Mouse (Mus musculus) midbrain, postnatal 0 days (tissue): ENCODE measurements at regions not wholly inside any gene's neighbourhood (a gene's known extent, or its start where the extent isn't known, plus 50 kb on each side); places are given as distances from the start of the nearest gene placed in this dataset.

Experiments
- ATAC-seq: fragments of 200-750 bp; cut with Nextera tagmentation; 2 replicates; pipeline ENCODE4 v1.8.0; 2017; ENCODE audit warnings: moderate number of reproducible peaks, mild to moderate bottlenecking, moderate TSS enrichment, moderate library complexity; ENCODE audit not compliant: low FRiP score
- DNase-seq: peaks from one replicate; pipeline ENCODE4 v3.0.0-alpha.2; 2015; ENCODE audit warnings: low spot score
- H3K27ac ChIP-seq: fragments of 300-500 bp; sonication (generic); 2 replicates; pipeline ENCODE4 v1.5.1; 2014; ENCODE audit warnings: low read depth, mild to moderate bottlenecking, low read length, mixed read lengths
- H3K27me3 ChIP-seq: fragments of 300-500 bp; sonication (generic); 2 replicates; pipeline ENCODE4 v1.6.1; 2014; ENCODE audit warnings: low read length, control low read depth, mixed read lengths; ENCODE audit not compliant: insufficient read depth
- H3K36me3 ChIP-seq: fragments of 300-500 bp; sonication (generic); 2 replicates; pipeline ENCODE4 v1.6.1; 2014; ENCODE audit warnings: low read length, control low read depth, mixed read lengths; ENCODE audit not compliant: insufficient read depth
- H3K4me1 ChIP-seq: fragments of 300-500 bp; sonication (generic); 2 replicates; pipeline ENCODE4 v1.6.1; 2014; ENCODE audit warnings: mild to moderate bottlenecking, control low read depth, antibody characterized with exemption, low read length, mixed read lengths; ENCODE audit not compliant: insufficient read depth
- H3K4me2 ChIP-seq: fragments of 300-500 bp; sonication (generic); 2 replicates; pipeline ENCODE4 v1.6.1; 2014; ENCODE audit warnings: low read depth, mild to moderate bottlenecking, low read length, mixed read lengths; ENCODE audit not compliant: poor library complexity, severe bottlenecking
- H3K4me3 ChIP-seq: fragments of 300-500 bp; sonication (generic); 2 replicates; pipeline ENCODE4 v1.5.1; 2014; ENCODE audit warnings: low read depth, mild to moderate bottlenecking, low read length, moderate library complexity
- H3K9ac ChIP-seq: fragments of 300-500 bp; sonication (generic); replicated peaks from 2 replicates; pipeline ENCODE4 v1.6.1; 2014; ENCODE audit warnings: mild to moderate bottlenecking, low read length, moderate library complexity, mixed read lengths; ENCODE audit not compliant: poor library complexity, severe bottlenecking
- H3K9me3 ChIP-seq: fragments of 300-500 bp; sonication (generic); 2 replicates; pipeline ENCODE4 v1.6.1; 2016; ENCODE audit warnings: low read length, control low read depth
- CTCF ChIP-seq: IDR thresholded peaks from 2 replicates; pipeline ENCODE4 v1.5.1; 2016; ENCODE audit warnings: antibody characterized with exemption, mild to moderate bottlenecking
- WGBS: fragments of 180-500 bp; shearing (Covaris S2); extraction: QIAGEN DNeasy Blood & Tissue Kit; methylation state at CpG from one replicate; pipeline ENCODE4 v1.1.7; 2014; 5-methylcytosine and 5-hydroxymethylcytosine counted together

DNA sequence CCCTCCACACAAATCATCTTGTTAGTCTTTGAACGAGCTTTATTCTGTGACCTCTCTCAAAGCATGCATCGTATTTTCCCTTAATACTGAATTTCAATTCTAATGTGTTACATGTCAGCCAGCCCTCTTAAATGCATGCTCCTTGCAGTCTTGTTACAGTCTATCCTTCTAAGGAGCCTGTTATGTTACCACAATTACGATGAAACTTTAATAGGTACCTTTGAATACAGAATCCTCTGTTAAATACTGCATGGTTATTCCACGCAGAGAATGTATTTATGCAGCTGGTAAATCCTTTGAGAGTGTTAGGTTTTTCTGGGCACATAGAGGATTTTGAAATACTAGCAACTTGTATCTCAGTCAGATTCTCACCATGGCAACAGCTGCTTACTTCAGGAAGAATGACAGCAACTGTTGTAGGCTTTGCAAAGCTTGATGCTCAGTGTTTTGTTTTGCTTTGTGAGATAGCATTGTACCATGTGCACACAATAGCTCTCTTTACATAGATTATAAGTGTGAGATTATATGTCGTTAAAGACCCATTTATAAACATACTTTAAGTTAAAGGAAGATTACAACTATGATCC lies 532.9 kb upstream of the Negr1 start:
- no peak overlapping the region for H3K4me2 ChIP-seq
- peak; percentile 50 for DNase-seq
- no peaks in the 10 kb centered on the region for H3K9me3 ChIP-seq
- no peak overlapping the region for H3K4me3 ChIP-seq
- H3K9ac ChIP-seq: no peak overlapping the region
- TF ChIP-seq CTCF: no peak
- ATAC-seq: 0 out of 2 replicates have a peak, but pooled peaks have one; percentile 58
- H3K27me3 ChIP-seq: no peaks in the 10 kb centered on the region
- H3K27ac ChIP-seq: peak overlapping the region; percentile 57; the same call in 1 of the 2 replicates
- 13% methylated on average over 5 of the region's 5 CpGs for WGBS
- H3K36me3 ChIP-seq: no peaks in the 10 kb centered on the region
- 0 out of 2 replicates have a peak, but pooled peaks cover 4% of the 10 kb centered on the region for H3K4me1 ChIP-seq

DNA sequence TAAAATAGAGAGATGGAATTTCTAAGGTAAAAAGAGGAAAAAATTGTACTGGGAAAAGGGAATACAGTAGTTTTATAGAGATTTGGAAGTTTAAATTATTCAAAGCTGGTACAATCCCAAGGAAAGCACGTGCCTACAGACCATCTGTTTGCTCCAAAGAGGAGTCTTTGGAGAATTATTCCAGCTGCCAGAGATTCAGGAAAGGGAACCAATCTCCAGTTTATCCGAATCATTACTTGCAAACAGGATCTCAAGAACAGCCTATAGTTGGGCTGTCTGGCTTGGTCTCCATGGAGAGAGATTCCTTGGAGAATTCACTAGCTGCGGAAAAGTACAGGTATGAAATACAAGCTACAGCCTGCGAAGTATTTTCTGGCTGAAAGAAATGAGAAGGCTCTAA lies 491.3 kb upstream of the Negr1 start:
- Histone ChIP-seq H3K4me3 (no peak overlapping the region), H3K9ac (no peak overlapping the region), H3K9me3 (no peaks in the 10 kb centered on the region), H3K4me1 (no peaks in the 10 kb centered on the region), H3K27me3 (no peaks in the 10 kb centered on the region), H3K36me3 (no peaks in the 10 kb centered on the region), H3K27ac (no peak overlapping the region), H3K4me2 (no peak overlapping the region)
- no peak for TF ChIP-seq CTCF
- DNase-seq: peak; percentile 2
- 64% methylated on average over 4 of the region's 4 CpGs for WGBS
- ATAC-seq: no peak

DNA sequence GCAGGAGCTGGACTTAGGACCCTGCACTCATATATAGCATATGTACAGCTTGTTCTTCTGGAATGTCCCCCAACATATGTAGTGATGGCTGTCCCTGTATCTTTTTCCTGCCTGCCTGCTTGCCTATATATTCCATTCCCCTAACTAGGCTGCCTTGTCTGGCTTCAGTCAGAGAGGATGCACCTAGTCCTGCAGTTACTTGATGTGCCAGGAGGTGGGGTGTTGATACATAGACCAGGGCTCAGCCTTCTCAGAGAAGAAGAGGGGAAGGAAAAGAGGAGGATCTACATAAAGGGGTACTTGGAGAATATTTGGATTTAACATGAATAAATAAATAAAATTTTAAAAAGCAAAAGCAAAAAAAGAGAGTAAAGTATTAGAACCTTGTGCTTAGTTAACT lies 479.3 kb upstream of the Negr1 start:
- no peaks in the 10 kb centered on the region for H3K27me3 ChIP-seq
- H3K9me3 ChIP-seq: no peaks in the 10 kb centered on the region
- H3K4me3 ChIP-seq: no peak overlapping the region
- no peak overlapping the region for H3K9ac ChIP-seq
- H3K4me1 ChIP-seq: no peaks in the 10 kb centered on the region
- peak; percentile 29; the same call in 1 of the 2 replicates for TF ChIP-seq CTCF
- H3K36me3 ChIP-seq: no peaks in the 10 kb centered on the region
- DNase-seq (no peak), ATAC-seq (no peak)
- no peak overlapping the region for H3K4me2 ChIP-seq
- no peak overlapping the region for H3K27ac ChIP-seq

DNA sequence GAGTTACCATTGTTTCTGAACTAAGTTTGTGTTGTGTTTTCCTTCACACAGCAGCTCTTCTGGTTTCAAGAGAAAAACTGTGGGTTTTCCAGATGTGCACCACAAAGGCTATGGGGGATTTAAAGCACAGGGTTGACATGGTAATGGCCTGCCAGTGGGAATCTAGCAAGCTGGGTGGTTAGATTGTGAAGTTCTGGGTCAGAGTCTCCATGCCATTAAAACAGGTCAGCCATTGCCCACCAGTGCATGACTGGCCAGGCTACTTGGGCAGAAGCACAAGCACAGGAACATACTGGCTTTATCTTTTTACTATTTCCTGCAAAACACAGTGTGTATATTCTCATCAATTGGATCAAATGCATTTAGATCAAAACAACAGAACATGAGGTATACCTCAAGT lies 467.9 kb upstream of the Negr1 start:
- Histone ChIP-seq H3K9ac (no peak overlapping the region), H3K9me3 (no peaks in the 10 kb centered on the region), H3K27ac (no peak overlapping the region), H3K4me1 (no peaks in the 10 kb centered on the region), H3K27me3 (no peaks in the 10 kb centered on the region), H3K4me2 (no peak overlapping the region), H3K4me3 (no peak overlapping the region), H3K36me3 (no peaks in the 10 kb centered on the region)
- TF ChIP-seq CTCF: no peak
- ATAC-seq (no peak), DNase-seq (no peak)

DNA sequence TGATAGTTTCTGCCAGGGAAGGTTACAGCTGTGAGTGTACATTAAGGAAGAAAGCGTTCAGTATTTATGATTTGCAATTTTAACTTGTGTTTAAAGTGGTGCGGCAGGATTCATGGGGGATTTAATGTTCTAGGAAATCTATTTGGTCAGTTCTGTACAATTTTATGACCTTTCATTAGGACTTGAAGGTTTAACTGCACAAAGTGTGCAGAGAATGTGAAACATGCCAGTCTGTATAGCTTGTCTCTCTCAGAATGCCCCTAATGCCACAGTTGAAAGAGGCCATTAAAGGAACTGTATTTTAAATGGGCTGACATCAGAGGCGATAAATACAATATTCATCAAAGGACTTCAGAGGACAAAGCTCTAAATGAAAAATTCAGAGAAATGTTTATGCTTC lies 466.6 kb upstream of the Negr1 start:
- Histone ChIP-seq H3K27ac (no peak overlapping the region), H3K9ac (no peak overlapping the region)

DNA sequence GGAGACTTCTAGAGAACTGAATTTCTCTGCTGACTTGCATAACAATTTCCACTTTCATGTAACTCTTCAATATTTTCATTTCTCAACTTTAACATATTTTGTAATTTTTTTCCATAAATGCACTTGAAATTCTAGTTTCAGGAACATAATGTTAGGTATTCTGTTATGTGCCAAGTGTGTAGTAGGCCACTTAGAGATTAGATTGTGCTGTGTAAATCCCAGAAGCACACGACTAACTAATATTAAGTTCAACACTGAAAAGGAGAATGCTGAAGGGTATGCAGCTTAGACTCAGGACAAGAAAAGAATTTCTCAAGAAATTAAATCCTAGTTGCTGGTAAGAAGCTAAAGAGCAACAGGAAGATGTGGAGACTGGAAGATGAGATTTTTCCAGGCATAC lies 455.8 kb upstream of the Negr1 start:
- no peaks in the 10 kb centered on the region for H3K9me3 ChIP-seq
- no peaks in the 10 kb centered on the region for H3K27me3 ChIP-seq
- H3K4me1 ChIP-seq: no peaks in the 10 kb centered on the region
- H3K27ac ChIP-seq: no peak overlapping the region
- no peak for TF ChIP-seq CTCF
- no peak overlapping the region for H3K4me3 ChIP-seq
- H3K9ac ChIP-seq: no peak overlapping the region
- no peak overlapping the region for H3K4me2 ChIP-seq
- DNase-seq (no peak), ATAC-seq (no peak)
- H3K36me3 ChIP-seq: no peaks in the 10 kb centered on the region
- 88% methylated on average over 1 of the region's 1 CpGs for WGBS

More for the DNA sequence above, 466.6 kb upstream of the Negr1 start:
- H3K36me3 ChIP-seq: no peaks in the 10 kb centered on the region
- H3K9me3 ChIP-seq: no peaks in the 10 kb centered on the region
- H3K4me1 ChIP-seq: no peaks in the 10 kb centered on the region
- H3K27me3 ChIP-seq: no peaks in the 10 kb centered on the region
- H3K4me2 ChIP-seq: no peak overlapping the region
- no peak for TF ChIP-seq CTCF
- DNase-seq: no peak
- ATAC-seq: no peak
- 75% methylated on average over 3 of the region's 3 CpGs for WGBS
- H3K4me3 ChIP-seq: no peak overlapping the region
